Mouse (Mus musculus) adrenal gland, postnatal 0 days (tissue): ENCODE results near the gene 1700013G24Rik. TPM values are rescaled to one million over a fixed set of nuclear protein-coding genes. Genes with fewer than 3 reads are reported as not detected.

Experiments used
- polyA plus RNA-seq: library from polyadenylated mRNA; unstranded; fragments of >200 nt; fragmentation: Nextera tagmentation; extraction: Ambion mirVana; gene quantifications from 2 replicates; pipeline ENCODE4 v1.2.1, GENCODE M21; 2015

Gene 1700013G24Rik
- not detected in 2 replicates for polyA plus RNA-seq

DNA sequence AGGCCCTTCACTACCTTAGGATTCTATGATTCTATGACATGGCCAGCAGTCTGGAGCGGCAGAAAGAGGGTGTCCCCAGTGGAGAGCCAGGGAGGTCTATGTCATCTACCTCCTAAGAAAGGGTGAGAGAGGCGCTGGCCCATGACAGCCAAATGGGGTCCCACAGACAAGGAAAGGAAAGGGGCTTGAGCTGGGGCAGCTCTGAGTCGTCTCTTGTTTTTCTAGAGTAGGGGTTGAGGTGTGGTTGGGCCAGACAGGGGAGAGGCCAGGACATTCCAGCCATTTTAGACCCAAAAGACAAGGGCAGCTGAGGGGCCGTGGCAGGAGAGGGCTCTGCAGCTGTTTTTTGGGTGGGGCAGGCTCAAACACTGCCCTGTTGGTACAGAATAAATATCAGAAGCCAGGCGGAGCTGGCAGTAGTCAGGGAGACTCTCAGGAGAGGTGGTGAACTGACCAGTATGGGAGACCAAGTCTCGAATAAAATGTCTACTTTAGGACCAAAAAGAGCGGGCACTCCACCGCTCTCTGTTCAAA is at the start of gene 1700013G24Rik:
Gene 1700013G24Rik, plus strand, starts transcription at position 51 of the 534 bp plus-strand sequence.

DNA sequence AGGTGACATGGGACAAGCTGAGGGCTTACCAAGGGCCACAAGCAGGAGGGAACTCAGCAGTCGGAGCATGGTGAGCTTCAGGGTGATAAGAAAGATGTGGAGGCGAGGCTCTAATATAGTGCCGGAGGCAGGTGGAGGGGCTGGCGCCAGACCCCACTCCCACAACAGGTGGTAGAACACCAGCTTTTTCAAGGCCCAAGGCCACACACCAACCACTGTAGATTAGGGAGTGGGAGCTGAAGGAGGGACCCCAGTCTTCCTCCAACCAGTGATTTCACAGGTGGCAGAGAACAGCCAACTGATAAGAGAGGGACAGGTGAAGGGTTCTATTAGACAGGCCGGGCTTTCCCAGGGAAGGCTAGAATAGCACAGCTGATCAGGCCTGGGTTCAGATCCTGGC is 43.4 kb upstream of the 1700013G24Rik start, which contains the start of gene Cela3a:
Gene Cela3a, minus strand, starts transcription at position 101 of the 400 bp plus-strand sequence.

DNA sequence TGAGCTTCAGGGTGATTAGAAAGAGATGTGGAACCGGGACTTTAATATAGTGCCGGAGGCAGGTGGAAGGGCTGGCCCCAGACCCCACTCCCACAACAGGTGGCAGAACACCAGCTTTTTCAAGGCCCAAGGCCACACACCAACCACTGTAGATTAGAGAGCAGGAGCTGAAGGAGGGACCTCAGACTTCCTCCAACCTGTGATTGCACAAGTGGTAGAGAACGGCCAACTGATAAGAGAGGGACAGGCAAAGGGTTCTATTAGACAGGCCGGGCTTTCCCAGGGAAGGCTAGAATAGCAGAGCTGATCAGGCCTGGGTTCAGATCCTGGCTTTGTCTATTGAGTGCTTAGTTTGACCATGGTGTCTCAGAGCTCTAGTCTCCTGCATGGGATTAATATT is 22.6 kb upstream of the 1700013G24Rik start, which contains the start of gene Cela3b:
Gene Cela3b, minus strand, starts transcription at position 39 of the 400 bp plus-strand sequence.

DNA sequence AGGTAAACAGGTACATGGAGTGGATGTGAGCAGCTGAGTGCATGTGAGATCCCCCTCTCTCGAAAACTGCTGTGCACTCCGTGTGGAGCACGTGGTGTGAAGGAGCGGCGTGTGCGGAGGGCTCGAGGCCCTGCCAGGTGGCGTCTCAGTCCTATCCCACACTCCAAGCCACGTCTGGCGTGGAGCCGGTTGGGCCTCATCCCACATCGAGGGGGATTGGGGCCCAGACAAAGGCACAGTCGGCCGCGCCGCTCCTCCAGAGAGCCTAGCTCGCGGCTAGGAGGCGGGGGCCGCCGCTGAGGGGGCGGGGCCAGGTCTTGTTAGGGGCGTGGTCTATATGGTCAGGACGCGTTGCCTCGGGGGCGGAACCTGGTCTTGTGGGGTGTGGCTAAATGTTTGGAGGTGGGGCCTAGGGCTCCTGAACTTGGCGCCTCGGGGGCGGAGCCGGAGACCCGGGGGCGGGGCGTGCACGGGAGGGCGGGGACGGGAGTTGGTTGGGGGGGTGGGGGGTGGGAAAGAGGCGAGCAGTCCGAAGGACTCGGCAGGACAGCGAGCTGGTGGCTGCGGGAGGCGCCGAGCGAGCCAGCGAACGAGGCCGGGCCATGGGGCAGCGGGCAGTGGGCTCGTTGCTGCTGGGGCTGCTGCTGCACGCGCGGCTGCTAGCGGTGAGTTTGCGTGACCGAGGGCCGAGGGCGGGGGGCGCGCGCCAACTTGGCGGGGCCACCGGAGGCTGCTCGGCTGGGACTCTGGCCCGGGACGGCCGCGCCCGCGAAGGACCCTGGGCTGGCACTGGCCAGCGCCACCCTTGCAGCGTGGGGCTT is 15.4 kb downstream of the 1700013G24Rik start, which contains the start of gene Hspg2:
Gene Hspg2, plus strand, starts transcription at position 510 of the 821 bp plus-strand sequence.

Other genes starting within 250 kb of the 1700013G24Rik start
- gene Wnt4, start 175.8 kb upstream of the 1700013G24Rik start, polyA plus RNA-seq: 24.5 and 48.4 TPM in 2 replicates
- gene Cdc42, start 95.6 kb upstream of the 1700013G24Rik start, polyA plus RNA-seq: 498 and 639 TPM in 2 replicates
- not detected in 2 replicates for gene Cela3a, start 43.5 kb upstream of the 1700013G24Rik start, polyA plus RNA-seq
- not detected in 2 replicates for gene Cela3b, start 22.7 kb upstream of the 1700013G24Rik start, polyA plus RNA-seq
- gene Hspg2, start 15.5 kb downstream of the 1700013G24Rik start, polyA plus RNA-seq: 20.1 and 25.4 TPM in 2 replicates
- gene Ldlrad2, start 121.3 kb downstream of the 1700013G24Rik start, polyA plus RNA-seq: 0.35 TPM in 1 of 2 replicates, not detected in the other
- gene Usp48, start 140.5 kb downstream of the 1700013G24Rik start, polyA plus RNA-seq: 33.2 and 48.7 TPM in 2 replicates
- 45.6 and 96.2 TPM in 2 replicates for gene Rap1gap, start 211.4 kb downstream of the 1700013G24Rik start, polyA plus RNA-seq